Comparison of ENCODE assay signal across 8 mouse cellular contexts in genomic region chr5:147078110-147078900, GRCm38 (mm10). TPM values are rescaled to one million over a fixed set of nuclear protein-coding genes. Genes with fewer than 3 reads are reported as not detected.
DNase-seq lines count a peak whose midpoint lies in the region; ATAC-seq and TF ChIP-seq lines count a peak whose summit lies in the region.

No protein-coding gene starts in this region.

- H3K27ac ChIP-seq in embryonic facial prominence, embryonic 15.5 days (replicated peaks), result no peak overlapping the region
- peak overlapping the region; percentile 86; the same call in 1 of the 2 replicates for H3K27ac ChIP-seq in kidney, embryonic 14.5 days (ENCODE audit: low read depth, low read length)
- H3K27ac ChIP-seq in midbrain, embryonic 16.5 days (ENCODE audit: low read length), result no peak overlapping the region

- peak overlapping the region; percentile 94 for H3K4me2 ChIP-seq in embryonic facial prominence, embryonic 15.5 days (replicated peaks)
- H3K4me2 ChIP-seq in kidney, embryonic 14.5 days (replicated peaks; ENCODE audit: low read depth, low read length), result peak overlapping the region; percentile 95
- peak overlapping the region; percentile 94 for H3K4me2 ChIP-seq in midbrain, embryonic 16.5 days (ENCODE audit: low read length)

- H3K9me3 ChIP-seq in embryonic facial prominence, embryonic 15.5 days (replicated peaks), result no peaks in the 10 kb centered on the region
- no peaks in the 10 kb centered on the region for H3K9me3 ChIP-seq in kidney, embryonic 14.5 days (ENCODE audit: control insufficient read depth, low read length)
- no peaks in the 10 kb centered on the region for H3K9me3 ChIP-seq in midbrain, embryonic 16.5 days (replicated peaks; ENCODE audit: control insufficient read depth, low read length, poor library complexity, severe bottlenecking)

- peak overlapping the region; percentile 77 for H3K9ac ChIP-seq in embryonic facial prominence, embryonic 15.5 days
- peak overlapping the region; percentile 74 for H3K9ac ChIP-seq in kidney, embryonic 14.5 days (ENCODE audit: low read depth, low read length)
- H3K9ac ChIP-seq in midbrain, embryonic 16.5 days (ENCODE audit: low read depth, low read length), result peak overlapping the region; percentile 81

- H3K27me3 ChIP-seq in embryonic facial prominence, embryonic 15.5 days, result no peaks in the 10 kb centered on the region
- H3K27me3 ChIP-seq in kidney, embryonic 14.5 days (ENCODE audit: control insufficient read depth, insufficient read depth, low read length), result no peaks in the 10 kb centered on the region
- H3K27me3 ChIP-seq in midbrain, embryonic 16.5 days (ENCODE audit: control insufficient read depth, insufficient read depth, low read depth, low read length), result no peaks in the 10 kb centered on the region

- peaks cover 7% of the 10 kb centered on the region for H3K36me3 ChIP-seq in embryonic facial prominence, embryonic 15.5 days
- peaks cover 12% of the 10 kb centered on the region; the same call in 1 of the 2 replicates for H3K36me3 ChIP-seq in kidney, embryonic 14.5 days (ENCODE audit: control insufficient read depth, insufficient read depth, low read length)
- no peaks in the 10 kb centered on the region for H3K36me3 ChIP-seq in midbrain, embryonic 16.5 days (ENCODE audit: control insufficient read depth, insufficient read depth, low read length)

- 21% methylated on average over 11 of the region's 11 CpGs for whole genome bisulfite sequencing in lung, adult 2 months
- WGBS in embryonic facial prominence, embryonic 15.5 days, result 48% methylated on average over 11 of the region's 11 CpGs
- 55% methylated on average over 11 of the region's 11 CpGs for WGBS in kidney, embryonic 14.5 days
- 52% methylated on average over 11 of the region's 11 CpGs for WGBS in midbrain, embryonic 16.5 days

- H3K4me1 ChIP-seq in lung, adult 2 months (ENCODE audit: control insufficient read depth, insufficient read depth, low read length), result peaks cover 17% of the 10 kb centered on the region
- H3K4me1 ChIP-seq in embryonic facial prominence, embryonic 15.5 days, result peaks cover 25% of the 10 kb centered on the region
- H3K4me1 ChIP-seq in kidney, embryonic 14.5 days (ENCODE audit: control insufficient read depth, insufficient read depth, low read length), result peaks cover 16% of the 10 kb centered on the region
- H3K4me1 ChIP-seq in midbrain, embryonic 16.5 days (ENCODE audit: control insufficient read depth, insufficient read depth, low read length), result peaks cover 16% of the 10 kb centered on the region

- no peak for TF ChIP-seq POLR2A in lung, adult 2 months (IDR thresholded peaks at IDR 0.05; ENCODE audit: borderline replicate concordance, extremely low read depth, low read depth, low read length)

- DNase-seq in lung, adult 2 months, result no peak
- no peak for DNase-seq in lung, postnatal 36 days
- no peak for DNase-seq in embryo, embryonic 10.5 days (ENCODE audit: low spot score)
- DNase-seq in testis, postnatal 10 days (ENCODE audit: low spot score), result no peak
- DNase-seq in T-cell, adult 2 months (ENCODE audit: low spot score), result no peak

- peak overlapping the region; percentile 81 for H3K4me3 ChIP-seq in lung, adult 2 months (replicated peaks; ENCODE audit: extremely low read depth, low read depth, low read length)
- peak overlapping the region; percentile 73 for H3K4me3 ChIP-seq in embryonic facial prominence, embryonic 15.5 days (replicated peaks)
- H3K4me3 ChIP-seq in kidney, embryonic 14.5 days (ENCODE audit: low read length), result peak overlapping the region; percentile 86
- H3K4me3 ChIP-seq in midbrain, embryonic 16.5 days (ENCODE audit: low read depth, low read length), result peak overlapping the region; percentile 92

- ATAC-seq in embryonic facial prominence, embryonic 15.5 days (ENCODE audit: insufficient number of reproducible peaks, low FRiP score, low TSS enrichment, low read depth), result no peak
- no peak for ATAC-seq in kidney, embryonic 14.5 days (ENCODE audit: low FRiP score, low TSS enrichment)
- ATAC-seq in midbrain, embryonic 16.5 days, result no peak

- no peak for TF ChIP-seq CTCF in lung, adult 2 months (IDR thresholded peaks at IDR 0.05; ENCODE audit: insufficient read depth, low read length)

RNA-seq across cellular contexts. Expression of gene Polr1d, which starts 1.5 kb away (rescaled TPM):
- polyA plus RNA-seq in lung, adult 2 months (2012; rRNA removed), result 31.6 and 36.8 TPM in 2 replicates
- polyA plus RNA-seq in embryonic facial prominence, embryonic 15.5 days (2015; fragmentation: Nextera tagmentation; extraction: Ambion mirVana), result 139 and 142 TPM in 2 replicates
- 146 and 173 TPM in 2 replicates for polyA plus RNA-seq in kidney, embryonic 14.5 days (2014; fragmentation: Nextera tagmentation; extraction: Ambion mirVana)
- polyA plus RNA-seq in midbrain, embryonic 16.5 days (2015; fragmentation: Nextera tagmentation; extraction: Ambion mirVana), result 87.6 and 89.7 TPM in 2 replicates

RNA-seq across cellular contexts. Expression of gene Lnx2, which starts 1.9 kb away (rescaled TPM):
- 57.3 and 80.7 TPM in 2 replicates for polyA plus RNA-seq in lung, adult 2 months (2012; rRNA removed)
- 14.8 and 17.2 TPM in 2 replicates for polyA plus RNA-seq in embryonic facial prominence, embryonic 15.5 days (2015; fragmentation: Nextera tagmentation; extraction: Ambion mirVana)
- polyA plus RNA-seq in kidney, embryonic 14.5 days (2014; fragmentation: Nextera tagmentation; extraction: Ambion mirVana), result 10.8 and 14.4 TPM in 2 replicates
- 4.5 and 5.0 TPM in 2 replicates for polyA plus RNA-seq in midbrain, embryonic 16.5 days (2015; fragmentation: Nextera tagmentation; extraction: Ambion mirVana)
